Mouse (Mus musculus) megakaryocyte-erythroid progenitor cell, adult 5-6 weeks (primary cell): ENCODE measurements around the gene Cic. TPM values are rescaled to one million over a fixed set of nuclear protein-coding genes. Genes with fewer than 3 reads are reported as not detected.

Source experiments
- ATAC-seq: replicated peaks from 2 replicates; pipeline ENCODE4 v1.8.0; 2016; ENCODE audit warnings: mild to moderate bottlenecking, inconsistent platforms; ENCODE audit not compliant: severe bottlenecking, poor library complexity, low FRiP score, low TSS enrichment
- total RNA-seq, 2 experiments: library from RNA; stranded (forward) in 1 of 2; stranded (reverse) in 1 of 2; fragments of 200-1000, 215-1000 nt in 1 of 2; fragments of >200 nt in 1 of 2; fragmentation: Nextera tagmentation in 1 of 2; gene quantifications; 2 replicates each; pipeline ENCODE4 v1.2.3; 2014 to 2017

Gene Cic
- total RNA-seq, 2 experiments from 2014 or later = 40.0 to 125 TPM

GRCm38 (mm10) chr7:25266180-25266962 lies 1.1 kb upstream of the Cic start:
- ATAC-seq = no peak

- peak; percentile 79 for ATAC-seq
These were observed 403 bp downstream of the Cic start for GRCm38 (mm10) chr7:25267751-25268463.

GRCm38 (mm10) chr7:25268588-25268987 lies 1.1 kb downstream of the Cic start:
- no peak for ATAC-seq

GRCm38 (mm10) chr7:25269029-25269428 lies 1.5 kb downstream of the Cic start:
- ATAC-seq = no peak

- ATAC-seq = no peak
These were observed 2.2 kb downstream of the Cic start for GRCm38 (mm10) chr7:25269545-25270271.

GRCm38 (mm10) chr7:25270652-25271633 lies 3.4 kb downstream of the Cic start:
- no peak for ATAC-seq

GRCm38 (mm10) chr7:25271651-25272444 lies 4.3 kb downstream of the Cic start:
- ATAC-seq = no peak

GRCm38 (mm10) chr7:25272445-25273258 lies 5.1 kb downstream of the Cic start:
- ATAC-seq = no peak

- peak; percentile 64 for ATAC-seq
These were observed 6.0 kb downstream of the Cic start for GRCm38 (mm10) chr7:25273259-25274241.

- peak; percentile 41 for ATAC-seq
These were observed 7.1 kb downstream of the Cic start for GRCm38 (mm10) chr7:25274571-25274970.

GRCm38 (mm10) chr7:25274996-25275395 lies 7.5 kb downstream of the Cic start:
- ATAC-seq = no peak

- ATAC-seq = no peak
These were observed 8.2 kb downstream of the Cic start for GRCm38 (mm10) chr7:25275555-25276298.

- ATAC-seq = no peak
These were observed 9.9 kb downstream of the Cic start for GRCm38 (mm10) chr7:25277405-25277804.

GRCm38 (mm10) chr7:25277998-25278340 lies 10.5 kb downstream of the Cic start:
- ATAC-seq = no peak

GRCm38 (mm10) chr7:25278341-25279075 lies 11.0 kb downstream of the Cic start:
- ATAC-seq = peak; percentile 53
